Mouse (Mus musculus) cerebellum, postnatal 10 days (tissue): ENCODE measurements around the gene Cyp8b1.

Experiments
- DNase-seq, 2 experiments: peaks; one replicate each; pipeline ENCODE4 v3.0.0; 2021; ENCODE audit warnings: mixed read lengths in 2 of 2

Gene Cyp8b1

DNA sequence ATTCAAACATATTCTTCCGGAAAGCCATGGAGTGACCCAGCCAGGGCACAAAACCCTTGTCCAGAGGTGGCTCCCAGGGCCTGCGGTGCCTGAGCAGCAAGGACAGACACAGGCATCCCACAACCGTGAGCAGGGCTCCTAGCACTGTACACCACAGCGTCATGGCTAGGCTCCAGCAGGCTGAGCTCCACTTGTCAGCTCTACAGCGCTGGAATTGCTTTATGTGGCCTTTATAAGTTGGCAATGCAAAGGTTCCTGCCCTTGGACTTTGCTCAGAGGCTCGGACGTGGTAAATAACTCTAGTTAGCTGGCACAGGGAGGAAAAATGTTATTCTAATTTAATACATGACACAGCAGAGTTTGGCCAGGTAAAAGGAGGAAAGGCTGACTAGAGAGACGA, at the start of gene Cyp8b1:
Gene Cyp8b1, minus strand, starts transcription at position 204 of the 400 bp plus-strand sequence.
- DNase-seq: no peak

DNA sequence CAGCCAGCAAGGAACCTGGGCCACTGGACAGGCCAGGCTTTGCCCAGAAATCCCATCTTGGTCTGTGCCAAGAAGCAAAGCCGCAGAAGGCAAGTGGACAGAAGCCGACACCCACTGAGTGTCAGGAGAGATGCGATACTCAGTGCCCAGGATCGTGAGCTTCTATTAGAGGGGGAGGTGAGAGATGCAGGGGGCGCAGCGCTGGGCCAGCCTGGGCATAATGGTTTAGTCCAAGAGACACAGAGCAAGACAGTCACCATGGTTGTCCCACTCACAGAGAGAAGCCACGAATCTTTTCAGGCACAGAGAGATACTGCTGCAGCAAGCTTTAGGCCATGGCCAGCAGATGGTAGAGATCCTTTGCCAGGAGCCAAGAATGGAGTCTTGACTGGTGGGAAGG, 48.8 kb upstream of the Cyp8b1 start:
- peak; percentile 84 to 88 for DNase-seq

DNA sequence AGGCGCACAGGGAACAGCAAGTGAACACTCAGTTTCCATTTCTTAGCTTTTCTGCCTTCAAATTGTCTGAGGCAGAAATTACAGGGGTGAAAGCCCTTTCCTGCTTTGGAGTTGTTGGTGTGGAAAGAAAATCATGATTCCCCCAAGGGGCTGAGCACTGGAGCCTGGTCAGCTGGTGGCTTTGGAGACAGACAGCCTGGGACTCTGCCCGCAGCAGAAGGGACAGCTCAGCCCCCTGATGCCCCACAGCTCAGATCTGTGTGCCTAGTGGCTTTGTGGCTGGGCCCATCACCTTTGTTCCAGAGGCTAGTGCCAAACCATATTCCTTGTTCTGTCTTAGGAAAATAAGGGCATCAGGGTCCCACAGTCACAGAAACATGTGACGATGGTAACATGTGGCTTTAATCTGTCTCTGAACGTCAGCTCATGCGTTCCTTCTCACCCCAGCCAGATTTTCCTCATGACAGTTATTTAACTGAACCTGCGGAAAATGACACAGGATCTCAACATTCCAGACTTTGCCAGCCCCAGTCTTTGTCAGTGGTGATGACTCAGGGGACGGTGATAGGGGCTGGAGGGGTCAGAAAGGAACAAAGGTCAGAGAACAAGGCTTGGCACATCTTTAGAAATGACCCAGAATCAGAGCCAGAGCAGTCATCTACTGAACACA, 44.0 kb upstream of the Cyp8b1 start:
- DNase-seq: peak in 1 of 2 experiments; percentile 40

DNA sequence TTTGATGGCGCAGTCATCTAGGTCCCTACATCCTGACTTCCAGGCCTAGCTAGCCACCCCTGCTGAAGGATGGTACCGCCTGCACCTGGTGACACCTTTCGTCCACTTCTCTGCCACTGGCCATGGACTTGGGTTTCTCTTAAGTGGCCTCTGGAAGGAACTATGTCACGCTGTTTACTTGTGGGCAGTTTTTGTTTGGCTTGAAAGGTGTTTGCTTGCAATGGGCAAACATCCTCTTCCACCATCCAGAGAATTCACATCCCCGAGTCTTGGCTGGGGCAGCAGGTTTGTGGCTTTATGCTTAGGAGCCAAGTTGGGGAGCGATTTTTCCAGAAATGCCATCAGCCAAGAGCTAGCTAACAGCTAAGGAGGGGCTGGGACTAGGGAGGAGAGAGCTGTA, 36.5 kb upstream of the Cyp8b1 start:
- DNase-seq: no peak

DNA sequence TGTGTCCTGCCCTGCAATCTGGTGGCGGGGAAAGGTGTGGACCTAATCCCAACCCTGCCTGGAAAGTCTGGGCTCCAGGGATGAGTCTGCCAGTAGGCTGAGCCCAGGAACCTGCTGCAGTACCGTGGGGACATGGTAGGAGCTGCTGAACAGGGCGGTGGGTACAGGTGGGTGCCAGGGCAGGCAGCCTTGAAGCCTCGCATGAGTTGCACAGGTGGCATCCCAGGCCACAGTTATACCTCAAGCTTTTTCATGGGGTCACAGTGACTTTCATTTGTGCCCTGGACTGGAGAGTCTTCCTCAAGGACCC, 35.0 kb upstream of the Cyp8b1 start:
- DNase-seq: peak in 1 of 2 experiments; percentile 42

DNA sequence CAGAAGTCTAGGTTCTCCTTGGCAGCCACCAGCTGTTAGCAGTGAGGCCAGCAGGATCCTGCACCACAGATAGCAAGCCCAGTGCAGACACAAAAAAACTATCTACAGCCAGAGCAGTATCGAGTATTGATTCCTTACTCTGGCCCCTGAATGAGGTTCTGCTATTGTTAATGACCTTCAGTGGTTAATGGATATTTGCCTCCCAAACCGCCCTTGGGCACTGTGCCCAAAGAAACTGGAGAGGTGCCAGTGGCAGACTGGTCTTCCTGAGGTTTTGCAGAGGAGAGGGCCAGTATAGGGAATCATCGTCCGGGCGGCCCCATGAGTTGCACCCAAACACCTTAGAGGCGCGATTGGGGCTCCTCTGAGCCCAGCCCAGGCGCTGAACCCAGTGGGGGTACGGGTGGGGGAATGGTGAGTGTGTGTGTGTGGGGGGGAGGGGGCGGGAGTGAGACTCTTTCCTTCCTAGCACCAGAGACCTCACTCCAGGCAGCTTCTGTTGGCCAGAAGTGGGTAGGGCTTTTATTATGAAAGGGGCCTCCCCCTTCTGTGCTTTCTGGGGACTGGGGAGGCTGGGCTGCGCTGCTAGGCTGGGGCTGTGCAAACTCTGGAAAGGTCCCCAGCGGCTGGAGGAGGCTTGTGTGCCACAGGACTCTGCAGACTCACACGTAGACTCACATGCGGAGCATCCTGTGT, 34.5 kb upstream of the Cyp8b1 start, which contains the start of gene Fam198a:
Gene Fam198a, plus strand, starts transcription at position 571 of the 696 bp plus-strand sequence.
- peak; percentile 93 for DNase-seq

DNA sequence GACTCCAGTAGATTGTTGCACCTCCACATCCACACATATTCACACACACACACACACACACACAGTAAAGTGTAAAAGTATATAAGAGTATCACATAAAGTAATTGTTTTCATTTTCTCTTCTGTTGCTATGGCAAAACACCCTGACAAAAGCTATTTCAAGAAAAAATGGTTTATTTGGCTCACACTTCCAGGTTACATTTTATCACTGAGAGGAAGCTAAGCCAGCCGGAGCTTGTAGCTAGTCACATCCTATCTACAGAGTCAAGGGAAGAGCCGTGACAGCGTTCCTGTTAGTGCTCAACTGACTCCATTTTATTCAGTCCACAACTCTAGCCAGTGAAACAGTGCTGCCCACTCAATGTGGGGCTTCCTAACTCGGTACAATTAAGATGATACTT, 32.3 kb upstream of the Cyp8b1 start:
- no peak for DNase-seq

DNA sequence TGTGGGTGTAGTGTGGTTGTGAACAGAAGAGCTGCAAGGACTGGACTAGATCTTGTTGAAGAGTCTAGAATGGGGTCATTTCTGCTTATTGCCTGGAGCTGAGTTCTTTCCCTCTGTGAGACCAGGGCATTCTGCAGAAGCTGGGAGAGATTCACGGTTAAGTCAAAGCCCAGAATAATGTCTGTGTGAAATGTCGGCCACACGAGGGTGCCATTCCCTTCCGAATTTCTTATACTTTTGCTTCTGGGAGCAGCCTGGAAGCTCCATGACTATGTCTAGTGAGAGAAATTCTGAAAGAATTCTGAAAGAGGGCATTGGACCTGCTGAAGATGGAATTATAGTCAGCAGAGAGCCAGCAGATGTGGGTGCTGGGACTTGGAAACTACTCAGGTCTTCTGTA, 31.7 kb upstream of the Cyp8b1 start:
- DNase-seq: peak; percentile 86 to 87

DNA sequence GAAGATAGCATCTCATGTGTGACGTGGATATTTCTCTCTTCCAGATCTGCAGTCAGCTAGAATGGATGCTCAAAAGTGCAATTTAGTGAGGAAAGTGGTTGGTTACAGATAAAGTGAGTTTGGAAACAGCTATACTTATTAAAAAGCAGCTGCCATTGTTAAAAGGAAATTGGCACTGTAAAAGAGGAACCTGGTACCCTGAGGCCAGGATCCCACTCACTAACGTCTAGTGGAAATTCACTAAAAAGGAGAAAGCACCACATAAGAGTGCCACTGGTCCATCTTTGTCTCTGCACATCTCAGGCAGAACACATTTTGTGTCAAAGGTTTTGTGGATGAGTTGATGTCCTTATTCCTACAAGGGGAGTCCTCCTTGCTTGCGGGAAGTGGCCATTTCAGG, 27.5 kb upstream of the Cyp8b1 start:
- no peak for DNase-seq

DNA sequence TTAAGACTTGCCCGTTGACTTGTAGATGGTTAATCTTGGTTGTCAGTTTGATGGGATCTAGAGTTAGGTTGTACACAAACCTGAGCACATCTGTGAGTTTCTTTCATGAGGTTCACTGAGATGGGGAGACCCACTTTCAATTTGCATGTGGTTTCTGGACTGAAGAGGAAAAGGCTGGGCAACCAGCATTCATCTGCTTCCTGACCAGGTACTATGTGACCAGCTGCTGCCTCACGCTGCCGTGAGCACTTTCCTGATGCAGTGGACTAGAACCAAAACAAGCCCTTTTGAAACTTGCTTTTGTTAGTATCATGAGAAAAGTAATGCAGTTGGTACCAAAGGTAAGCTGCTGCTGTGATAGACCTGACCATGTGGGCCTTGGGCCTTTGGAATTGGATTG, 26.9 kb upstream of the Cyp8b1 start:
- DNase-seq: no peak

DNA sequence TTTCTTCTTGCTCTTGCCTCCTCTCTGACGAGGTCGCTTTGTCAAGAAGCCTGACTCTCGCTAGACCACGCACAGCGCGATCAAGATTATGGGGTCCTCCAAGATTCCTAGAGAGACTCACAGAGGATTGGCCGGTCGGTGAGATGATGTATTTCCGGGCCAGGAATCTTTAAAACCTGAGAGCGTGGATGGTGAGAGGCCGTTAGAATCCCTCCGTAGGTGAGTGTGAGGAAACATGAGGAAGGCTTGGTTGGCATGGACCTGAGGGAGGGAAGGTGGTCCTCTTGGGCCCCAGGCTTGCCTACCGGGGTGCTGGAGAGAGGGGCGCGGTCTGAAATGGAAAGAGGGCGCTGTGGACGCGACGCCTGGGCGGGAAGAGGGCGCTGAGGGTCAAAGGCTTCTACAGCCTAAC, 21.8 kb upstream of the Cyp8b1 start:
- peak; percentile 35 to 36 for DNase-seq

DNA sequence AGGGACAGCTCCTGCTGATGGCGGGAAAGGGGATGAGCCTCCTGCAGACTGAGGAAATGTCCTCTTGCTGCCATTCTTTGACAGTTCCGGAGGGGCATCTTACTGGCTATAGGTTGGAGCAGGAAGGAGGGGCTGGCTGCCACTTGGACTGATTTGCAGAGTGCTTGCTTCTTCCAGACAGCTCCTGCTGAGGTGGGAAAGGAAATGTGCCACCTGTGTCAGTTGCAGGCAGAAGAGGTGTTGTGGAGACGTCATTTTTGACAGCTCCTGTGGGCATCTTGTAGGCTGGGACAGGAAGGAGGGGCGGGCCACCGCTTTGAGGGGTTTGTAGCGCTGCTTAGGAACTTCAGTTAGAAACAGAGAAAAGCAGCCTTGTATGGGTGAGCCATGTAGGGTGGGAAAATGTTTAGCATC, 21.4 kb upstream of the Cyp8b1 start:
- peak; percentile 35 to 36 for DNase-seq

DNA sequence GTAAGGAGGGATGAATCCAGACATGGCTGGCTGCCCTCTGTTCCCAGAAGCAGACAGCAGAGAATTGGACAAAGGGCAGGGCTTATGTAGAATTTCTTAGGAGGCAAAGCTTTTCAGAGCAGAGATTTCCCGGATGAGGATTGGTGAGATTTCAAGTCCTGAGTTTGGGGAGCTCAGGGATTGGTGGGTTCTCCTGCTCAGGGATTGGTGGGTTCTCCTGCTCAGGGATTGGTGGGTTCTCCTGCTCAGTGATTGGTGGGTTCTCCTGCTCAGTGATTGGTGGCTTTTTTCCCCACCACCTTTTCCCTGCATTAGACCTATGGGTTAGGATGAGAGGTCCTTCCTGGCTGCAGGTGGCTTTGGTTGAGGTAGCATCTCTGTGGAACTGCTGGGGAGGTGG, 20.8 kb upstream of the Cyp8b1 start:
- peak in 1 of 2 experiments; percentile 31 for DNase-seq

DNA sequence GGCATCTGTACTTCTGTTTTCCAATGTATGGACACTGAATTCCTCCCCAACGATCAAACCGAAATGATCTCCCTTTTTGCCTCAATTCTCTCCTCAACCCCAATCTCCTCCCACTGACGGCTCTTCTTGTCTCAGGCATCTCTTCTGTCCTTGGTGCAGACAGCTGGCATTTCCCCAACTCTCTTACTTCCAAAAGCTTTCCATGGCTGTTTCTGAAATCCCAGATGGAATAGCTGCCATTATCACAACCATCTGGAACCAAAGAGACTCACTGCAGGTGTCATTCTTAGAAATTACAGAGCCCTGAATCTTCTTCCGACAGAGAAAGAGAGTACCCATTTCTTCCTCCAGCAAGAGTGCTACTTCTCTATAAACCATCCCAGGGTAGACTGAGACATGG, 18.8 kb upstream of the Cyp8b1 start:
- no peak for DNase-seq

DNA sequence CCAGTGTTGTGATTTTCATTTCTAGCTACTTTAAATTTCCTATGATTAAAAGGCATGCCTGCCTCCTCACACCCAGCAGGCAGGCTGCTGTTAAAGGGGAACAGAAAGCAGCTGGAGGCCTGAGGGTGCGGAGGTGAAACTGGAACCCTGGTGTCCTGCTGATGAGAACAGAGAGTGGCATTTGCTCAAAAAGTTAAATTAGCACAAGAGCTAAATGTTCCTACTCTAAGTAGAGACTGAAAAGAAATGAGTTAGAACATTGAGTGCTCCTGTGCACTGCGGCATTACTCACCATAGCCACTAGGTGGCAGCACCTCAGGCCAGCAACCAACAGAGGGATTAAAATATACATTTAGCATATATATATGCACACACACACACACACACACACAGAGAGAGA, 12.4 kb upstream of the Cyp8b1 start:
- DNase-seq: peak; percentile 64 to 70

DNA sequence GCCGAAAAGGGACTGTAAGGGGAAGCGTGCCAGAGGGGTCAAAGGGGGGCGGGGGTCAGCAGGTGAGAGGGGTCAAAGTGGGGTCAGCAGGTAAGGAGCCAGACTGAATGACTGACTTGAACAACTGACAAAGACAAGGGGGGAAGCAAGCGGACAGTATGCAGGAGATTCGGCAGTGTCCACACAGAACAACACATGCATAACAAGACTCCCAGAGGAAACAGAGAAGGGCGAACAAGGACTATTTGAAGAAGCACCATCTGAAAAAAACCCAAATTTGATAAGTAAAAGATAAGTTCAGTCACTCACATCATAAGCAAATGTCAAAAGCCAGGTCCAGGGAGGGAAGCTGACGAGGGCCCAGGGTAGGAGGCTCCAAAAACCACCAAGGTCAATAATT, 11.6 kb upstream of the Cyp8b1 start:
- DNase-seq: no peak

DNA sequence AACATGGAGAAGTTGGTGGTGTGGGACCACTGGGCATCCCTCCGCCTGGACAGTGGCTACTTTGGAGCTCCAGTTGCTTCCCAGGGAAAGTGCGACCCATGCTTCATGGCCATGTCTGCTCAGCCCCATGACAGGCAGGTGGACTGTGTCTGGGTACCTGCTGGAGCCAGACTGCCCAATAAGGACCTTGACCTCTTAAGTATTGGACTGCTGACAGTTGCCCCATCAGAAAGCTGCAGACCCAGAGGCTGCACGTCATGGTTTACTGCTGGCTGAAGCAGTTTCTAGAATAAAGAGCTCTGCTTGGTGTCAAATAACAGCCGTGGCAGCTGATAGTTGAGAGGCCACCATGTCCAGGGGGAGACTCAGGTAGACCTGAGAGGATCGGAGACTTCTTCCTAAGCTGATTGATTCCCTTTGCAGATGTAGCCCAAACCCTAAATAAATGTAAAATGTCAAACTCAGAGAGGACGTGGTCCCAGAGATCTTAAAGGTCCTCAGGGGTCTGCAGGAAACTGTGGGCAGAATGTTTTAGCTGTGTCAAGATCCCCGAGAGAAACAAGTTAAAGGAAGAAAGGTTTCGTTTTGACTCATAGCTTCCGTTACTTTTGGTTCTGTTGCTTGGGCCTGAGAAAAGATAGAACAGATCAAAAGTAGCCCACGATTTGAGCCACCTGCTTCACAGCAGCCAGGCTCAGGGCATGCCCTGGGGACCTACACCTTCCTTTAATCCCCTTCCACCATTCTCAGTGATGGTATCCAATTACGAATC, 10.7 kb upstream of the Cyp8b1 start:
- no peak for DNase-seq

DNA sequence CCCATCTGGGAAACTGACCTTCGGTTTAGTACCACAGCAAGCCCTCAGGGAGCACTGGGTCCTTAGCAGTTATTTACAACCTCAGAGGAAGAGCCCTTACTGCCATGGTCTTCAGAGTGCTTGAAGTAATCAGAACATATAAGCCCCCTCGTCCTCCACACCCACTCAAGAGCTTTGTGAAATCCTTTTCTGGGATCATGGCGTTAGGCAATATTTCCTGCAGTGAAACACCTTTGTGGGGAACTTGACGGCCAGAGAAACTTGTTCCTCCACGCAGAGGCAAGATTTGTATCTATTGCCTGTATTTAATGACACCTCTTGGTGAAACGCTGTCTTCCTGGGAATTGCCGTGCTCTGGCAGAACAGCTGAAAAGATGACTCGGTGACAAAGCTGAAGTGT, 9.9 kb upstream of the Cyp8b1 start:
- DNase-seq: no peak

DNA sequence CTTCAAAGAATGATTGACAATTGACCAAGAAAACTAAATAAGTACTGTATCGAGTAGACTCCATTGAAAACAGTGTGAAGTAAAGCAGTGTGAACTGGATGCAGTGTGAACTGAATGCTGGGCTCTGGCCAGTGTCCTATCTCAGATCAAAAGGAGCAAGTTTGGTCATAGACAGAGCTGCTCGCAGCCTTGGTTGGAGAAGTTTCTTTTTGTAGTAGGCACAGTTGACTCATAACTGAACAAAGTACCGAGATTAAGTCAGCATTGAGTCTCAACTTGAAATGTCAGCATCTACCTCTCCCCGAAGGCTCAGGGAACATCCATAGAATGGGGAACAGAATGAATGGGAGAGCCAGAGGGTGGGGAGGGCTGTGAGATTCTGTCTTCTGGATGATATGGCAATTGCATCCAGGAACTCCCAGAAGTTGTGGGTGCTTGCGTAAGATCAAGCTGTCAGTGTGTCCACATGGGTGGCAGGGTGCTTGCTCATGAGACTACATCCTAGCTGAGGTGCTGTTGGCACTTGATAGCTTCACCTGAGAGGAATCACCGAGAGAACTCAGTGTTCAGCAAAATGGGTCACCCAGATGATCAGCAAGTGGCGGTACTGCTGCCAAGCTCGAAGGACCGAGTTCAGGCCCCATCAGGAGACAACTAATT, 8.9 kb upstream of the Cyp8b1 start:
- DNase-seq: no peak

DNA sequence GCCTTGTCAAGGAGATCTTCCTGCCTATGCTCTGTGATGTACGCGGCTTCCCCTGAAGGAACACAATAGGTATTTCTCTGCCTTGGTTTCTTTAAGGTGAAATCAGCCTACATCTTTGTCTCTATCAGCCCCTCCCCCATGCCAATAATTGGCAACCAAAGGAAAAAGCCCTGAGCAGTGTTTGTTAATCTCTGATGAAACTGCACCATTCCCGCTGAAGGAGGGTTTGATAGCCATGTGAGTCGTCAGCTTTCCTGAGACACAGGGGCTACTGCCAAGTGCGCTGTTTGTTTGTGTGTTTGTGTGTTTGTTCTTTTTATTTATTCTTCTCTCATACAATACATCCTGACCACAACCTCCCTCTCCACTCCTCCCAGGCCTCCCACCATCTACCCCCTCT, 7.8 kb upstream of the Cyp8b1 start:
- no peak for DNase-seq

DNA sequence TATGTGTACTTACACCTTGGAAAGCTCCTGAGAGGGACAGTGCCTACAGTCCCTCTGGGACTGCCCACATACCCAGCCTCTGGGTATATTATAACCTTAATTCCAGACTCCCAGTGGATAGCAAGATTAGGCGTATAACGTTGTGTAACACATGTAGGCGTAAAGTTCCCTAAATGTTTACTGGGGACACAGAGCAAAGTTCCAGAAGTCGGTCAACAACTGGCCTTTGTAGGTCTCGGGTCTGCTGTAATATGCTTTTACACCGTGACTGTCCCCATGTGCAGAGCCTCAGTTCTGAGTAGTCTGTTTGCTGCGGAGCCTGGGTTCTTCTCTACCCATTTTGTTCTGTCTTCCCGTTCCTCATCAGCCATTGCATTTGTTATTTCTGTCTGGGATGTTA, 7.3 kb upstream of the Cyp8b1 start:
- DNase-seq: no peak

DNA sequence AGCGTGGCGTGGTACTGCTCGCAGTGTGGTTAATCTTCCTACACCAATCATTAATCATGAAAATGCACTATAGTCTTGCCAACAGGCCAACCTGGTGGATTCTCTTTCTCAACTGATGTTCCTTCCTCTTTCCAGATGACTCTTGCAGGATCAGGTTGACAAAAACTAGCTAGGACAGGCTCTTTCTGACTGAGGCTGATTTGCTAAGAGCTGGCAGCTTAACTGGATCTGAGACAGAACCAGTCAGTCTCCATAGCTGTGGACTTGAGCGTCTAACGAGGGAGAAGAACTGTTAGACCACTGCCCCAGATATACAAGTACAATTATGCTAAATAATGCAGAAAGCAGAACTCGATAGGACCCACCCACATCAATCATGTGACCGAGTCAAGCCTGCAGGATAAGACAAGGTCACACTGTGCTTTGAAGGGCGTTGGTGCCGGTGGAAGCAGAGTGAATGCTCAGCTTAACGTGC, 3.0 kb upstream of the Cyp8b1 start:
- DNase-seq: no peak

DNA sequence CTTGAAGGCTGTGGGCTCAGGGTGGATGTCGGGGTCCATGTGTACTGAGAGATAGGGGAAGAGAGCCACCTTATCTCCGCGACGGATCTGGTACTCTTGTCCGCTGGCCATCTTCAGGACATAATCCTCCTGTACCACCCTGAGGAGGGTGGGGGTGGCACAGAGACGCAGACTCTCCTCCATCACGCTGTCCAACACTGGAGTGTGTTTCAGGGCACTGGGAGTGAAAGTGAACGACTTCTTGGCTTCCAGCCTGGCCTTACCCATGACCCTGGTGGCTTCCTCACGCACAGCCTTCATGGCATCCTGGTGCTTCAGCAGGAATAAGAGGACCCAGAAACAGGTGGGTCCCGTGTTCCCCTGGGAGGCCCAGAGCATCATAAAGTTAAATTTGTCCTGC, 1.0 kb downstream of the Cyp8b1 start:
- no peak for DNase-seq
